Mouse (Mus musculus) granulocyte monocyte progenitor cell, adult 5-6 weeks (primary cell): ENCODE measurements around the gene Cpt1a. TPM values are rescaled to one million over a fixed set of nuclear protein-coding genes. Genes with fewer than 3 reads are reported as not detected.

Source experiments
- ATAC-seq: replicated peaks from 2 replicates; pipeline ENCODE4 v1.8.0; 2016; ENCODE audit warnings: mild to moderate bottlenecking, moderate TSS enrichment, inconsistent platforms; ENCODE audit not compliant: poor library complexity, severe bottlenecking
- total RNA-seq, 2 experiments: library from RNA; stranded (forward) in 1 of 2; stranded (reverse) in 1 of 2; fragments of 200-712, 200-1000 nt in 1 of 2; fragments of >200 nt in 1 of 2; fragmentation: Nextera tagmentation in 1 of 2; gene quantifications; 2 replicates each; pipeline ENCODE4 v1.2.3; 2014 to 2017

Gene Cpt1a
- total RNA-seq, 2 experiments from 2014 or later, result 31.6 to 49.3 TPM

DNA sequence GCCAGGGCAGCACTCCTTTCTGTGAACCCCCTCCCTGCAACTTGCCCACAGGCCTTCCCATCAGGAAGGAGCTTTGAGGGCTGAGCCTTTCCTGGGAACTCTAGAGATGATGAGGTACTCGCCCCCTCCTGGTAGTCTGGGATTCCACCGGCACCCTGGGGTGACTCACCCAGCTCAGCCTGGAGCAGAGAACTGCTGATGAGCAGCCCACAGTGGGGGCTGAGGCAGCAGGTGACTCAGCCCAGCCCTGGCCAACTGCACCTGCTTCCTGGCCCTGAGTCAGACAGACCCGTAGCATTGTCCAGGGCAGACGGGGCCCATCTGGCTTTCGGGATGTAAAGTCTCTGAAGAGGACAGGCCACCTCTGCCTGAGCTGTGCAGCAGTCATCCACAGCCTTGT, 97.1 kb downstream of the Cpt1a start:
- ATAC-seq, result no peak

GRCm38 (mm10) chr19:3422488-3422887, 100.4 kb downstream of the Cpt1a start:
- no peak; the same call in 1 of the 2 replicates for ATAC-seq

GRCm38 (mm10) chr19:3422981-3423380, 100.8 kb downstream of the Cpt1a start:
- ATAC-seq, result peak; percentile 96

DNA sequence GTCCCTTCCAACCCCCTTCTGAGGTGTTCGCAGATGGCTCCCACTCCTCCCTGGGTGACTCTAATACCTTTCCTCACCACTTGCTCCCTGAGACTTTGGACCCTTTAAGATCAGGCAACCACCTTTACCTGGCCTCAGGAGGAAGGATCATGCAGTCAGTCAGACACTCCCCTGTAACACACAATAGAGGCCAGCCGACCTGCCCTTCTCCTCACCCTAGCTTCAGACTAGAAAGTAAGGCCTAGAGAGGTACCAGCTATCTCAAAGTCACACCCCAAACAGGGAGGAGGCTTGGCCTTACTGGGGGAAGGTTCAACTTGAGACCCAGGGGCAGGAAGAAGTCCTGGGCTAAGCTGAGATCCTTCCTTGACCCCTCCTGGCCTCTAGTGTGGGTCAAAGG, 102.1 kb downstream of the Cpt1a start:
- ATAC-seq, result no peak

GRCm38 (mm10) chr19:3428057-3428830, 106.1 kb downstream of the Cpt1a start:
- no peak for ATAC-seq

DNA sequence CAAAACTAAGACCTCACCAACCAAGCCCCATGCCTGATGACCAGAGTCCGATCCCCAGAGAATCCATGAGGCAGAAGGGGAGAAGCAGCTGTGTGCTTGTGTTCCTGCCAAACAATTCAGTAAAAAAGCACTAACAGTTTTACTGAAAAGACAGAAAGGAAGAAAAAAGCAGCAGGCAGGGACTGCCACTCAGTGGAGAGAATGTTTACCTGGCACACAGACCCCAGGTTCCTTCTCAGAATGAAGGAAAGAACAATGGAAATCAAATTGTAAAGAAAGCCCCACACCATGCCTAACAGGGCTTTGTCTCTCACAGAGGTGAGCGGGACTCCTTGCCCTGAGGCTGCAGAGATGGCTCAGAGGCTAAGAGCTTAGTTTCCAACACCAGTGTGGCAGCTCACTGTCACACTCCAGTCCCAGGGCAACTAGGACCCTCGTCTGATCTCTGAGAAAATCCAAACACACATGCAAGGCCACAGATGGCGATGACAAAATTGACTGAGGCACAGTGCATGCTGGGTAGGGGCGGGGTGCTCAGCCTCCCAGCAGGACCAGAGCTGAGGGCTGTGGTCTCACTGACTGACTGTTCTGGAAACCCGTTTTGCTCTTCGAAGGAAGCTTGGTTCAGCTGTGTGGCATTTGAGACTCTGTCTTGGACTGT, 107.2 kb downstream of the Cpt1a start:
- no peak for ATAC-seq

- no peak for ATAC-seq
Observed at GRCm38 (mm10) chr19:3431066-3431465, 108.9 kb downstream of the Cpt1a start.

GRCm38 (mm10) chr19:3431969-3432368, 109.8 kb downstream of the Cpt1a start:
- no peak for ATAC-seq

DNA sequence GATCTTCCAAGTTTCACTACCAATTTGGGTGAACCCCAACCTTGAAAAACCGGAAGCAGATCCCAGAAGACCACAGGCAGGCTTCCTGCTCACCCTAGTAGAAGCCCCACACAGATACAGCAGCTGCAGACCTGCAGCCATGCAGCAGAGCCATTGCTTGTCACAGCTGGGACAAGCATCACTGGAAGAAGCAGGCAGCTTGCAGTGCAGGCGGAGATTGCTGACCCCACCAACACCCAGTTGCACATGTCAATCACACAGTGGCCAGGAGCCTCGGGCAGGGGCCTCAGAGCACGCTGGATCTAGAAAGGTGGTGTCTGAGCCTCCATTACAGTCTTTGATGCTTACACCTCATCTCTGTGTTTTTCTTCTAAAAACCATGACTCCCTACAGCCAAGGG, 112.0 kb downstream of the Cpt1a start:
- peak; percentile 41 for ATAC-seq

- ATAC-seq, result no peak
Observed at GRCm38 (mm10) chr19:3434641-3435040, 112.5 kb downstream of the Cpt1a start.

Other genes starting within 250 kb of the Cpt1a start
- 72.9 and 97.5 TPM in 2 replicates for gene Mrpl21, start 39.4 kb upstream of the Cpt1a start, total RNA-seq (2014; fragmentation: Nextera tagmentation)
- 91.3 and 123 TPM in 2 replicates for gene Mrpl21, start 39.4 kb upstream of the Cpt1a start, total RNA-seq (2017)
- 2.9 and 6.4 TPM in 2 replicates for gene Ighmbp2, start 39.3 kb upstream of the Cpt1a start, total RNA-seq (2014; fragmentation: Nextera tagmentation)
- 4.8 and 6.8 TPM in 2 replicates for gene Ighmbp2, start 39.3 kb upstream of the Cpt1a start, total RNA-seq (2017)
- gene Tesmin, start 66.5 kb downstream of the Cpt1a start, total RNA-seq (2014; fragmentation: Nextera tagmentation), result 0.71 and 0.96 TPM in 2 replicates
- gene Tesmin, start 66.5 kb downstream of the Cpt1a start, total RNA-seq (2017), result 0.88 and 1.1 TPM in 2 replicates
- not detected in 2 replicates for gene Gal, start 92.2 kb downstream of the Cpt1a start, total RNA-seq (2014; fragmentation: Nextera tagmentation)
- gene Gal, start 92.2 kb downstream of the Cpt1a start, total RNA-seq (2017), result not detected in 2 replicates